Mouse (Mus musculus) testis, adult 2 months (tissue): ENCODE measurements around the gene 2310061I04Rik.

Experiments used
- CTCF ChIP-seq: fragments of 200-500 bp; IDR thresholded peaks from 2 replicates; pipeline ENCODE4 v1.5.1; 2012; ENCODE audit warnings: low read depth, mild to moderate bottlenecking, inconsistent platforms, low read length, moderate library complexity; ENCODE audit not compliant: control insufficient read depth, insufficient read depth, insufficient replicate concordance
- POLR2A ChIP-seq: fragments of 200-500 bp; IDR thresholded peaks from 2 replicates; pipeline ENCODE4 v1.6.1; 2012; ENCODE audit warnings: low read depth, mild to moderate bottlenecking, inconsistent platforms, low read length, moderate library complexity; ENCODE audit not compliant: control insufficient read depth

DNA sequence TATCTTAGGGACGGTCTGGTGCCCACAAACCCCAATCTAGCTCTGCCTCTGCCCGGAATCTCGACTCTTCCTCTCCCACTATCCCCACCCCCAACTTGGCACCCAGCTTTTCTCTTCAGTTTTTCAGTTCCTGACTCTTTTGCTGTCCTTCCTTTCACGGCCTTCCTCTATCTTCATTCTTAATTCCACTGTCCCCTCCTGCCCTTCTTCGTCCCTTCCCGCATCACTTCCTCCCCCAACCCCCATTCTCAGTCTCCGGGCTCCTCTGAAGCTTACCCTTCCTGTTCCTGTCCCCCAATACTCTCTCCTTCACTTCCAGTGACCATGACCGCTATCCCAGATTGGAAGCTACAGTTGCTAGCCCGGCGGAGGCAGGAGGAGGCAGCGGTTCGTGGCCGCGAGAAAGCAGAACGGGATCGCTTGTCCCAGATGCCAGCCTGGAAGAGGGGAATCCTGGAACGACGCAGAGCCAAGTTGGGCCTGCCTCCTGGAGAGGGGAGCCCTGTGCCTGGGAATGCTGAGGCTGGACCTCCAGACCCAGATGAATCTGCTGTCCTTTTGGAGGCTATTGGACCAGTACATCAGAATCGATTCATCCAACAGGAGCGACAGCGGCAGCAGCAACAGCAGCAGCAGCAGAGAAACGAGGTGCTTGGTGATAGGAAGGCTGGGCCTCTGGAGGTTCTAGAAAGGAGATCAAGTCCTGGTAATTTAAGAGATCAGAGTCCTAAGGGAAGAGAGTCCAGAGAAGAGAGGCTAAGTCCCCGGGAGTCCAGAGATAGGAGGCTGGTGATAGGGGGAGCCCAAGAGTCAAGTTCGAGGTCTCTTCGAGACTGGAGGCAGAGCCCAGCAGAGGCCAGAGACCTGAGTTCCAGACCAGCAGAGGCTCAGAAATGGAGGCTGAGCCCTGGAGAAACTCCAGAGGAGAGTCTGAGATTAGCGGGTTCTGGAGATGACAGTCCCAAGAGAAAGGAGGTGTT lies 30.0 kb downstream of the 2310061I04Rik start:
- TF ChIP-seq CTCF (no peak), POLR2A (no peak)
